Mouse (Mus musculus): Measurements from ENCODE around the gene Gucd1.

Gucd1 gene

GRCm38 (mm10) chr10:75322966-75323365, 194.8 kb downstream of the Gucd1 start:
- no peak for DNase-seq (ENCODE audit: low spot score)

DNA sequence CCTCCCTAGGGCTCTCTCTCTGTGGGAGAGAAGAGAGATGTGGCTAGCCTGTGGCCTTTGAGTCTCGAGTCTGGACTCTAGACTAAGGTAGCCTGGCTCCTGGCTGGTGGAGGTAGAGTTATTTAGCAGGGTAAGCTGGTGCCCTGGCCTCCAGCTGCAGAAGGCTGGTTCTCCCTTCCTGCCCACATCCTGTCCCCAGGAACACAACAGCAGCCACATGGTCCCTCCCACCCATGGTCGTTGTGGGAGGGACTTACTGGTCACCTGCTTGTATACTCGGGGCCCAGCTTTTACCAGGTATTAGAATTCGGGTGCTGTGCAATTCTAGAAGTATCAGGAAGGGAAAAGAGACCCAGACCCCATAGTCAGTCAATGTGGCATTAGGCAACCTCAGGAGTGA, 197.5 kb downstream of the Gucd1 start:
- peak; percentile 84 for DNase-seq (ENCODE audit: low spot score)

- DNase-seq (ENCODE audit: low spot score), result no peak
These were observed 199.6 kb downstream of the Gucd1 start for GRCm38 (mm10) chr10:75318206-75318605.

DNA sequence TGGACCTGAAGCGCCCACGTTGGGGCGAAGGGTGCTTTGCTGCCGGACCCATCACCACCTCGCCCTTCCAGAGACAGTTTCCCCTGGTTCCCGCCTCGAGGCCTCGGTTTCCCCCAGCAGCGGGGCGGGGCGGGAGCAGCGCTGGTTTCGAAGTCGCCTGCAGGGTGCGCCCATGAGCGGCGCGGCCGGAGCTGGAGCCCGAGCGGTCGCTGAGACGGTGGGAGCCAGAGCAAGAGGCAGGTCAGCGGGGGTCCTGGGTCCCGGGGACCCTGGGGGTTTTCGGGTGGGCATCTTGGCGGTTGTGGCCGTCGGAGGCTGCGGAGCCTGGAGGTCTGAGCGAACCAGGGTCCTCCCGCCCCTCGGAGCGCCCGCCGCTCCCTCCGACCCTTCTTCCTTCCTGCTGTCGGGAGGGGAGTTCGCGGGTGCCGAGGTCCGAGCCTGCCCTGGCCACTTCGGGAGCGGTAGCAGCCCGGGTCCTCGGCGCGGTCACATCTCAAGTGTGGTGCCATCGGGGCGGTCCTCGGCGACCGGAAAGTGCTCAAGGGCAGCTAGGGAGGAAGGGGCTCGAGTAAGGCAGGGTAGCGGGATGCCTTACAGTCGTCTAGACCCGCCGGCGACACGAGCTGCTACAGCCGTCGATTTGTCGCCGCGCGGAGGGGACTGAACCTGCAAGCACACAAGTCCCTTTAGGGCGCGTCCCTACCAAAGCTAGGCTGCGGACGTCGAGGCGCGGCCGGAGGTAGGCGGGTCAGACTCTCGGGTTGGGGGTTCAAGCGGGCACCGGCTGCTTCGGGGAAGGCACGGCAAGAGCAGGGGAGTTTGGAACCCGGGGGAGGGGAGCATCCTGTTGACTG, 200.6 kb downstream of the Gucd1 start:
- peak; percentile 68 for DNase-seq (ENCODE audit: low spot score)

DNA sequence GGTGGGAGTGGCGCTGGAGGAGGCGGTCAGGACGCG, 201.1 kb downstream of the Gucd1 start, which contains the start of gene Adora2a:
Gene Adora2a, plus strand, starts transcription at position 6 of the 36 bp plus-strand sequence.
- DNase-seq (ENCODE audit: low spot score), result no peak

DNA sequence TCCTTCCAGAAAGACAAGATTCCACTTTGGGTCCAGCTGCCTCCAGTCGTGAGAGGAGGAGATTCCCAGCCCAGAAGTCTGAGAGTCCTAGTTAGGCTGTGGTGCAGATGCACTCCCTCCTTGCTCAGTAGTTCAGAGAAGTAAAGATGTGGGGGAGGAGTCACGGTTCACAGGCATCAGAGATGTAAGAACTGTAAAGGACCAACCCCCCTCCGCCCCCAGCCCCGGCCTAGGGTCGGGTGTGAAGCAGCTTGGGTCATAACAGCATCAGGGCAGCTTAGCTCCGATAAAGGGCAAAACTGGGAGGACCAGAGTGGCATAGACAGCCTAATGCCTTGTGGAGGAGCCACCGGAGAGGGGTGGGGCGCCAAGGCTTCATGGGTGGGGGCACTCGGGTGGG, 201.3 kb downstream of the Gucd1 start:
- DNase-seq (ENCODE audit: low spot score), result peak; percentile 47

DNA sequence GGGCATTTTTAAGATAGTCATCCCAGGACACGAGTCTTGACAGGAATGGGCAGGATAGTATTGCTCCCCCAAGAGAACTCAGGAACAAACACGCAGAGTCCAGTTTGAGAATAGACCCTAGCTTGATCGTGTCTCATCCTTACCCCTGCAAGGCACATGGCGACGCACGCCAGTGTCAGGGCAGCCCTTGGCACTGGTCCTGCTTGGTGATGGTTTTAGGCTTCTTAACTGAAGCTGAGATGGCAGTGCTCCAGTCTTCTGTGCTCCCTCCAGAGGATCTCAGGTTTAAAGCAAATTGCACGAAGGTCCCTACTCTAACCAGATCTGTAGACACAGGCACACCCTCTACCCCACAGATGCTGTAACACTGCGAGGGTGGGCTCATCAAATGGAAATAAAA, 202.0 kb downstream of the Gucd1 start:
- DNase-seq (ENCODE audit: low spot score), result no peak

- no peak for DNase-seq (ENCODE audit: low spot score)
These were observed 203.4 kb downstream of the Gucd1 start for GRCm38 (mm10) chr10:75314190-75314980.

GRCm38 (mm10) chr10:75312361-75312760, 205.4 kb downstream of the Gucd1 start:
- DNase-seq (ENCODE audit: low spot score), result no peak

DNA sequence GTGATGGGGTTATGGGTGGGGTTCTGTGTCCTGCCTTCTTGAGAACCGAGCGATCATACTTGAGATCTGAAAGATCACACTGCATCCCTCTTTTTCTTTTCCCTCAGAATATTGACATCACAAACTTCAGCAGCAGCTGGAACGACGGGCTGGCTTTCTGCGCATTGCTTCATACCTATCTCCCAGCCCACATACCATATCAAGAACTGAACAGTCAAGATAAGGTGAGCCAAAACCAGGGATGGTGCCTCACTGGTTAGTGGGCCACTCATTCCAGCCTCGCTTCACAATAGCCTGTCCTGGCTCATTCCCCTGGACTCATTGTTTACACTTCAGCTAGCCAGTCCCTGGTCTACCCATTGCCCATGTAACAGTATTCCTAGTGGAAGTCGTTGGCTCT, 210.6 kb downstream of the Gucd1 start:
- no peak for DNase-seq (ENCODE audit: low spot score)

DNA sequence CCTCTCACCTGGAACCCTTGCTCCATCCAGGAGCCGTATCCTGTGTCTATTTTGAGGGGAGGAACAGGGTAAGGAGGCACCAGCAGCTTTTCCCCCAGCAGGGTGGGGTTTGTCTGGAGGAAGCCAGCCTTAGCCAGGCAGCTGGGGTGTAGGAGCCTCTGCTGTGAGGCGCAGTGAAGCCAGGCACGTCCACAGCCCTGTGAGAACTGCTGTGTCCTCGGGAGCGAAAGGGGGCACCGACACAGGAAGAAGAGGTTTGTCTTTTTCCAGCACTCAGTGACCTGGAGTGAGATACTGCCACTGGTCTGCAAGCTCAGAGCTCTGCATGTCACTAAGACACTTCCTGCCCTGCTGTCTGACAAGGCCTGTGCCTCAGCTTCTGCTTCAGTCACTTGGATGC, 213.4 kb downstream of the Gucd1 start:
- DNase-seq (ENCODE audit: low spot score), result no peak

GRCm38 (mm10) chr10:75304049-75304405, 213.7 kb downstream of the Gucd1 start:
- DNase-seq (ENCODE audit: low spot score), result no peak

DNA sequence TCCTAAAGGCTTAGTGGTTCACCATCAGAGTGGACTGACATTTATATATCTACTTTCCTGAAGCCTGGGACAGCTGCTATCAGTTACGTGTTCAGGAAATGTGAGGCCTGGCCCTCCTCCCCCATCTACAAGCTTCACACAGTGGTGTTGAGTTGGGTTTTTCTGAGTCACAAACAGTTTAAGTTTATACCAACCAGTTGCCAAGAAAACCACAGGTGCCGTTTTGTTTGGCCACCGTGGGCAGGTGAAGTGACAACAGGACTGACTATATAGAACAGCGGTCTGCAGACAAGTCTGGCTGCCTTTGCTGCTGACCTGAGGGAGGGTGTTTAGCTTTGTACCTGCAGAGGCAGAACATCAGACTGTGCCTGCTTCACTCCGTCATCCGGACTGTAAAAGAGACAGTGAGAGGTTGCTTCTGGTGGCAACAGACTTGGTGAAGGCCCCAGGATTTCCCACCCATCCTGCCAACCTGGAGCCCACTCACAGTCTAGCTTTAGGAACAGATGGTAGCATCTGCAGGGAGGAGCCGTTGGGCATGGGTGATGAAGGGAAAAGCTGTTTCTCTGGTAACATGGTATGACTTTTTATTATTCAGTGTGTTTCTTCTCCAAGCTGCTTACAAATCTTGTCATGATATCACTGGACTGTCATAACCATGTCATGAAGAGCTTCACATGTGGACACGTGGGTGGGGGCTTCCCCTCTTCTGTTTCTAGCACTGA, 214.3 kb downstream of the Gucd1 start:
- peak; percentile 68 for DNase-seq (ENCODE audit: low spot score)

- DNase-seq (ENCODE audit: low spot score), result no peak
These were observed 215.2 kb downstream of the Gucd1 start for GRCm38 (mm10) chr10:75302536-75302935.

GRCm38 (mm10) chr10:75301937-75302336, 215.8 kb downstream of the Gucd1 start:
- no peak for DNase-seq (ENCODE audit: low spot score)

DNA sequence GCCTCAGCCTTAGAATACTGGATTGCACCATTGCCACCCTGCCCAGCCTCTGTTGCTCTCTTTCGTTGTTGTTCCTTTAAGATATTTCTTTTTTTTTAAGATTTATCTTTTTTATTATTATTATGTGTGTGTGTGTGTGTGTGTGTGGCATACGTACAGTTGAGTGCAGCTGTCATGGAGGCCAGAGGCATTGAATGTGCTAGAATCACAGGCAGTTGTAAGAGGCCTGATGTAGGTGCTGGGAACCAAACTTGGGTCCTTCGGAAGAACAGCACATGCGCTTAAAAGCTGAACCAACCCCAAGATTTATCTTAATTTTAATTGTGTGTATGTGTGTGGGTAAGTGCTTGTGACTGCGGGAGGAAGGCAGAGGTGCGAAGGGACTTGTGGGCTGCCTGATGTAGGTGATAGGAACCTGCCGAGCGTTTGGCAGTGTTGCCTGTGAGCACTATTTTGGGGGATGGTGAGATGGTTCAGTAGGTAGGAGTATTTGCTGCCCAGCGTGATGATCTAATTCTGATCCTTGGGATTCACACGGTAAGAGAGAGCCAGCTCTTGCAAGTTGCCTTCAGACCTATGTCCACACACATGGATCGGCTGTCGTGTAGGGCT, 216.5 kb downstream of the Gucd1 start:
- DNase-seq (ENCODE audit: low spot score), result no peak

Data from T-cell, adult 2 months (primary cell).